8 mouse cellular contexts compared by ENCODE assay signal in genomic region chr6:124919695-124920317, GRCm38 (mm10). TPM values are rescaled to one million over a fixed set of nuclear protein-coding genes. Genes with fewer than 3 reads are reported as not detected.
A peak's percentile ranks its signal among the peaks of the same experiment; 100 is the strongest.
DNase-seq lines count a peak whose midpoint lies in the region; ATAC-seq and TF ChIP-seq lines count a peak whose summit lies in the region.

Gene Ptms (minus strand): TSS chr6:124920103.

- H3K4me1 ChIP-seq in forebrain, embryonic 10.5 days, result peaks cover 63% of the 10 kb centered on the region
- H3K4me1 ChIP-seq in heart, embryonic 14.5 days (ENCODE audit: control insufficient read depth in 2 of 2, insufficient read depth in 2 of 2, low read length in 2 of 2), result peaks cover 33 to 44% of the 10 kb centered on the region in 2 experiments
- peaks cover 27% of the 10 kb centered on the region for H3K4me1 ChIP-seq in liver, embryonic 11.5 days (replicated peaks; ENCODE audit: control insufficient read depth, insufficient read depth, low read length)
- H3K4me1 ChIP-seq in testis, adult 2 months (ENCODE audit: control insufficient read depth, insufficient read depth, low read length), result peaks cover 18% of the 10 kb centered on the region

- peaks cover 29% of the 10 kb centered on the region for H3K79me2 ChIP-seq in C2C12 (ENCODE audit: control insufficient read depth, insufficient read depth)

- peak; percentile 100 for DNase-seq in brain, adult 2 months (ENCODE audit: low read depth, low spot score)
- peak; percentile 98 for DNase-seq in forebrain, embryonic 10.5 days (ENCODE audit: extremely low spot score, low spot score)
- DNase-seq in kidney, postnatal 10 days, result peak; percentile 96
- DNase-seq in liver, embryonic 11.5 days (ENCODE audit: low spot score), result peak; percentile 80
- DNase-seq in naive thymus-derived CD4-positive, alpha-beta T cell, adult 2 months (ENCODE audit: low read depth), result peak; percentile 56

- H3K36me3 ChIP-seq in C2C12 (ENCODE audit: control insufficient read depth, insufficient read depth), result peaks cover 13% of the 10 kb centered on the region
- H3K36me3 ChIP-seq in forebrain, embryonic 10.5 days (replicated peaks), result peaks cover 5% of the 10 kb centered on the region
- peaks cover 5% of the 10 kb centered on the region for H3K36me3 ChIP-seq in heart, embryonic 14.5 days (ENCODE audit: control insufficient read depth, insufficient read depth, low read length)
- no peaks in the 10 kb centered on the region for H3K36me3 ChIP-seq in liver, embryonic 11.5 days (ENCODE audit: control insufficient read depth, insufficient read depth, low read length)
- H3K36me3 ChIP-seq in testis, adult 2 months (ENCODE audit: control insufficient read depth, insufficient read depth, low read length), result no peaks in the 10 kb centered on the region

- no peak for TF ChIP-seq CTCF in C2C12 (IDR thresholded peaks at IDR 0.05; ENCODE audit: control insufficient read depth, insufficient read depth, insufficient read length)
- no peak for TF ChIP-seq CTCF in testis, adult 2 months (IDR thresholded peaks at IDR 0.05; ENCODE audit: control insufficient read depth, insufficient read depth, insufficient replicate concordance, low read depth, low read length)

- peak within 1 kb of the TSS; percentile 30 for H3ac ChIP-seq in C2C12 (ENCODE audit: control insufficient read depth, insufficient read length, low read depth)

- peak within 1 kb of the TSS; percentile 52 for H3K9ac ChIP-seq in heart, embryonic 14.5 days (ENCODE audit: low read length)
- peak within 1 kb of the TSS; percentile 1; the same call in 1 of the 2 replicates for H3K9ac ChIP-seq in liver, embryonic 11.5 days (ENCODE audit: low read depth, low read length)

- peak; percentile 79 for ATAC-seq in heart, embryonic 14.5 days (ENCODE audit: insufficient number of reproducible peaks, insufficient read depth, low FRiP score, low read depth)
- peak; percentile 67 for ATAC-seq in liver, embryonic 11.5 days (replicated peaks; ENCODE audit: low FRiP score)

- WGBS in forebrain, embryonic 10.5 days, result under 1% methylated on average over 13 of the region's 13 CpGs
- WGBS in heart, embryonic 14.5 days, result 2% methylated on average over 13 of the region's 13 CpGs
- 11% methylated on average over 13 of the region's 13 CpGs for WGBS in liver, embryonic 11.5 days

- H3K79me3 ChIP-seq in C2C12 (ENCODE audit: low read depth), result peaks cover 20% of the 10 kb centered on the region

- no peak within 1 kb of the TSS for H3K4me3 ChIP-seq in C2C12 (ENCODE audit: insufficient read depth, poor library complexity, severe bottlenecking)
- H3K4me3 ChIP-seq in forebrain, embryonic 10.5 days, result peak within 1 kb of the TSS; percentile 66
- H3K4me3 ChIP-seq in heart, embryonic 14.5 days (ENCODE audit: control insufficient read depth in 1 of 2, insufficient read depth in 1 of 2, low read depth in 1 of 2, low read length in 2 of 2), result peak within 1 kb of the TSS; percentile 27 to 43
- no peak within 1 kb of the TSS for H3K4me3 ChIP-seq in liver, embryonic 11.5 days (ENCODE audit: low read depth, low read length)
- H3K4me3 ChIP-seq in testis, adult 2 months (ENCODE audit: control insufficient read depth, low read depth, low read length), result peak within 1 kb of the TSS; percentile 92

- H3K4me2 ChIP-seq in heart, embryonic 14.5 days (ENCODE audit: low read length), result peak within 1 kb of the TSS; percentile 97
- peak within 1 kb of the TSS; percentile 44 for H3K4me2 ChIP-seq in liver, embryonic 11.5 days

- no peaks in the 10 kb centered on the region for H3K9me3 ChIP-seq in forebrain, embryonic 10.5 days
- no peaks in the 10 kb centered on the region for H3K9me3 ChIP-seq in heart, embryonic 14.5 days (ENCODE audit: control insufficient read depth, low read length)
- no peaks in the 10 kb centered on the region for H3K9me3 ChIP-seq in liver, embryonic 11.5 days (ENCODE audit: control insufficient read depth, low read length)

- TF ChIP-seq POLR2A in testis, adult 2 months (IDR thresholded peaks at IDR 0.05; ENCODE audit: control insufficient read depth, low read depth, low read length), result peak; percentile 85

- H3K27ac ChIP-seq in forebrain, embryonic 10.5 days, result peak within 1 kb of the TSS; percentile 100
- peak within 1 kb of the TSS; percentile 99 to 100 for H3K27ac ChIP-seq in heart, embryonic 14.5 days (replicated peaks in 1 of 2; ENCODE audit: control insufficient read depth in 1 of 2, insufficient read depth in 1 of 2, low read depth in 2 of 2, low read length in 2 of 2)
- peak within 1 kb of the TSS; percentile 74 for H3K27ac ChIP-seq in liver, embryonic 11.5 days (ENCODE audit: low read depth, low read length)
- H3K27ac ChIP-seq in testis, adult 2 months (ENCODE audit: control insufficient read depth, insufficient read depth, low read depth, low read length), result peak within 1 kb of the TSS; percentile 97

- no peaks in the 10 kb centered on the region for H3K27me3 ChIP-seq in C2C12 (ENCODE audit: control insufficient read depth, insufficient read depth, insufficient read length)
- no peaks in the 10 kb centered on the region for H3K27me3 ChIP-seq in forebrain, embryonic 10.5 days (ENCODE audit: poor library complexity, severe bottlenecking)
- no peaks in the 10 kb centered on the region for H3K27me3 ChIP-seq in heart, embryonic 14.5 days (ENCODE audit: control insufficient read depth, insufficient read depth, low read length)
- peaks cover 37% of the 10 kb centered on the region for H3K27me3 ChIP-seq in liver, embryonic 11.5 days (replicated peaks; ENCODE audit: control insufficient read depth, insufficient read depth, low read length)
- H3K27me3 ChIP-seq in testis, adult 2 months (ENCODE audit: control insufficient read depth, insufficient read depth, low read length), result peaks cover 5% of the 10 kb centered on the region

TF ChIP-seq in C2C12, 6 proteins besides CTCF, POLR2A, EP300 and RAD21:
- TF ChIP-seq MYOG (IDR thresholded peaks at IDR 0.05; ENCODE audit: control insufficient read depth, extremely low read depth, insufficient read length), result no peak
- TF ChIP-seq MYOD1 (IDR thresholded peaks at IDR 0.05; ENCODE audit: control insufficient read depth, insufficient read length, low read depth), result peak; percentile 21
- TF ChIP-seq USF1 (IDR thresholded peaks at IDR 0.05; ENCODE audit: low read depth), result no peak
- TF ChIP-seq CEBPB (IDR thresholded peaks at IDR 0.05; ENCODE audit: low read depth), result no peak
- TF ChIP-seq MAX (IDR thresholded peaks at IDR 0.05), result no peak
- TF ChIP-seq FOSL1 (IDR thresholded peaks at IDR 0.05; ENCODE audit: insufficient read depth, low read length, poor library complexity, severe bottlenecking), result no peak
TF ChIP-seq in C2C12: peak in this region for 1.

RNA-seq across cellular contexts. Expression of gene Ptms, which starts in this region (rescaled TPM):
- polyA plus RNA-seq in C2C12 (2012; fragmentation: generic; extraction: Trizol), result 1,903 TPM
- 218 and 224 TPM in 2 replicates for polyA plus RNA-seq in forebrain, embryonic 10.5 days (2016; fragmentation: Nextera tagmentation; extraction: Ambion mirVana)
- polyA plus RNA-seq in heart, embryonic 14.5 days (2014; fragmentation: Nextera tagmentation; extraction: Ambion mirVana), result 238 and 251 TPM in 2 replicates
- 75.1 and 80.6 TPM in 2 replicates for polyA plus RNA-seq in liver, embryonic 11.5 days (2014; fragmentation: Nextera tagmentation; extraction: Ambion mirVana)
- polyA plus RNA-seq in testis, adult 2 months (2012; rRNA removed), result 142 and 168 TPM in 2 replicates

Comparison
In these comparisons a context has a peak if more than half of its experiments do, and no peak if none do; other contexts are left out.
1. H3K4me3 ChIP-seq: peak in forebrain, embryonic 10.5 days (single experiment), heart, embryonic 14.5 days (2 of 2) and testis, adult 2 months (single experiment); none in C2C12 (single experiment) and liver, embryonic 11.5 days (single experiment).
2. Peak in every context shown above with its lines, with median percentiles within 50 percentile points of each other: DNase-seq and H3K27ac ChIP-seq.